Mouse (Mus musculus) hindbrain, embryonic 15.5 days (tissue): Measurements from ENCODE around the gene Cd200r2. TPM values are rescaled to one million over a fixed set of nuclear protein-coding genes. Genes with fewer than 3 reads are reported as not detected.

ENCODE experiments used
- ATAC-seq: fragments of 200-750 bp; cut with Nextera tagmentation; 2 replicates; pipeline ENCODE4 v1.8.0; 2017; ENCODE audit warnings: low read depth, moderate number of reproducible peaks, moderate TSS enrichment; ENCODE audit not compliant: low FRiP score
- H3K27ac ChIP-seq: fragments of 300-500 bp; sonication (generic); replicated peaks from 2 replicates; pipeline ENCODE4 v1.5.1; 2015; ENCODE audit warnings: mild to moderate bottlenecking, inconsistent platforms
- H3K27me3 ChIP-seq: fragments of 300-500 bp; sonication (generic); 2 replicates; pipeline ENCODE4 v1.6.1; 2015; ENCODE audit warnings: control low read depth, inconsistent platforms
- H3K36me3 ChIP-seq: fragments of 300-500 bp; sonication (generic); 2 replicates; pipeline ENCODE4 v1.6.1; 2015; ENCODE audit warnings: control low read depth, inconsistent platforms
- H3K4me1 ChIP-seq: fragments of 300-500 bp; sonication (generic); replicated peaks from 2 replicates; pipeline ENCODE4 v1.6.1; 2015; ENCODE audit warnings: control low read depth, inconsistent platforms
- H3K4me2 ChIP-seq: fragments of 300-500 bp; sonication (generic); 2 replicates; pipeline ENCODE4 v1.6.1; 2015; ENCODE audit warnings: moderate library complexity, mild to moderate bottlenecking, inconsistent platforms
- H3K4me3 ChIP-seq: fragments of 300-500 bp; sonication (generic); 2 replicates; pipeline ENCODE4 v1.5.1; 2015; ENCODE audit warnings: mild to moderate bottlenecking, inconsistent platforms
- H3K9ac ChIP-seq: fragments of 300-500 bp; sonication (generic); 2 replicates; pipeline ENCODE4 v1.6.1; 2015; ENCODE audit warnings: inconsistent platforms
- H3K9me3 ChIP-seq: fragments of 300-500 bp; sonication (generic); 2 replicates; pipeline ENCODE4 v1.6.1; 2016; ENCODE audit warnings: control low read depth, inconsistent platforms
- WGBS: fragments of 180-500 bp; shearing (Covaris S2); methylation state at CpG from one replicate; pipeline ENCODE4 v1.1.7; 2015; 5-methylcytosine and 5-hydroxymethylcytosine counted together
- polyA plus RNA-seq: library from polyadenylated mRNA; unstranded; fragments of >200 nt; fragmentation: Nextera tagmentation; extraction: Ambion mirVana; gene quantifications from 2 replicates; pipeline ENCODE4 v1.2.1, GENCODE M21; 2015

Gene Cd200r2
- polyA plus RNA-seq, 1 experiment from 2014 or later = not detected

- ATAC-seq = no peak
- Histone ChIP-seq H3K4me1 (no peaks in the 10 kb centered on the region), H3K27ac (no peak overlapping the region), H3K27me3 (no peaks in the 10 kb centered on the region), H3K36me3 (no peaks in the 10 kb centered on the region), H3K9me3 (no peaks in the 10 kb centered on the region), H3K4me3 (no peak overlapping the region), H3K9ac (no peak overlapping the region), H3K4me2 (no peak overlapping the region)
- 83% methylated on average over 2 of the region's 2 CpGs for whole genome bisulfite sequencing
Measured at GRCm38 (mm10) chr16:44962777-44963176, 95.9 kb downstream of the Cd200r2 start.

GRCm38 (mm10) chr16:44964526-44965374, 97.9 kb downstream of the Cd200r2 start:
- no peak for ATAC-seq
- H3K4me3 ChIP-seq = no peak overlapping the region
- no peaks in the 10 kb centered on the region for H3K4me1 ChIP-seq
- no peaks in the 10 kb centered on the region for H3K36me3 ChIP-seq
- H3K4me2 ChIP-seq = no peak overlapping the region
- no peaks in the 10 kb centered on the region for H3K27me3 ChIP-seq
- 95% methylated on average over 6 of the region's 6 CpGs for WGBS
- no peak overlapping the region for H3K27ac ChIP-seq
- H3K9ac ChIP-seq = no peak overlapping the region
- no peaks in the 10 kb centered on the region for H3K9me3 ChIP-seq

DNA sequence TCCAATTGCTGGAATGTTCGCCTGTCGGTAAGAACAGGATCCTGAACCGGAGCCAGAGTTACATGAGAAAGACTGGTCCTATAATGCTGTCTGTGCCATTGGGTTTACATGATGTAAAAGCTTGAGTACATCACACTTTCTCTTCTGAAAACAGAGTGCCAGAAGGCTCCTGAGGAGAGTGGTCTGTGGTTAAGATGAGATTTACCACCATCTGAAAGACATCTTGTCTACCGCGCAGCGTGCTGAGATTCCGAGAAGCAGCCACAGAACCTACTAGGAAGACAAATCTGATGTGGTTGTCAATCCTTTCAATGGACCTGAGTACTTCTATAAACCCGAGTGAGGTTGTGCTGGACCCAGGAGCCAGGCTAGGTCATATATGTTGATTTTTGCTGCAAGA, 98.5 kb downstream of the Cd200r2 start:
- Histone ChIP-seq H3K4me3 (no peak overlapping the region), H3K27ac (no peak overlapping the region), H3K4me2 (no peak overlapping the region), H3K9me3 (no peaks in the 10 kb centered on the region), H3K9ac (no peak overlapping the region), H3K36me3 (no peaks in the 10 kb centered on the region), H3K4me1 (no peaks in the 10 kb centered on the region), H3K27me3 (no peaks in the 10 kb centered on the region)
- no peak for ATAC-seq
- 95% methylated on average over 8 of the region's 8 CpGs for WGBS

Other genes starting within 250 kb of the Cd200r2 start
- 4.3 and 4.4 TPM in 2 replicates for gene Nepro, start 142.8 kb upstream of the Cd200r2 start, polyA plus RNA-seq
- gene Gtpbp8, start 120.7 kb upstream of the Cd200r2 start, polyA plus RNA-seq = 38.2 and 38.6 TPM in 2 replicates
- 0.44 and 0.63 TPM in 2 replicates for gene Cd200r1, start 101.4 kb upstream of the Cd200r2 start, polyA plus RNA-seq
- not detected in 2 replicates for gene Cd200r4, start 55.4 kb upstream of the Cd200r2 start, polyA plus RNA-seq
- gene Cd200r3, start 76.6 kb downstream of the Cd200r2 start, polyA plus RNA-seq = 0.18 TPM in 1 of 2 replicates, not detected in the other
- 10.0 and 11.6 TPM in 2 replicates for gene Ccdc80, start 226.3 kb downstream of the Cd200r2 start, polyA plus RNA-seq